Mouse (Mus musculus) heart, postnatal 0 days (tissue): ENCODE measurements at regions not wholly inside any gene's neighbourhood (a gene's known extent, or its start where the extent isn't known, plus 50 kb on each side); places are given as distances from the start of the nearest gene placed in this dataset.

Source experiments
- CTCF ChIP-seq: IDR thresholded peaks from 2 replicates; pipeline ENCODE4 v1.5.1; 2016; ENCODE audit warnings: antibody characterized with exemption, control low read depth, low read depth
- EP300 ChIP-seq: IDR thresholded peaks from 2 replicates; pipeline ENCODE4 v1.6.1; 2016; ENCODE audit warnings: antibody characterized with exemption, low read depth

GRCm38 (mm10) chr8:92113901-92114300 lies 243.5 kb upstream of the Irx5 start:
- no peak for TF ChIP-seq CTCF
- TF ChIP-seq EP300: no peak
